Mouse (Mus musculus): ENCODE measurements at regions not wholly inside any gene's neighbourhood (a gene's known extent, or its start where the extent isn't known, plus 50 kb on each side); places are given as distances from the start of the nearest gene placed in this dataset.

DNA sequence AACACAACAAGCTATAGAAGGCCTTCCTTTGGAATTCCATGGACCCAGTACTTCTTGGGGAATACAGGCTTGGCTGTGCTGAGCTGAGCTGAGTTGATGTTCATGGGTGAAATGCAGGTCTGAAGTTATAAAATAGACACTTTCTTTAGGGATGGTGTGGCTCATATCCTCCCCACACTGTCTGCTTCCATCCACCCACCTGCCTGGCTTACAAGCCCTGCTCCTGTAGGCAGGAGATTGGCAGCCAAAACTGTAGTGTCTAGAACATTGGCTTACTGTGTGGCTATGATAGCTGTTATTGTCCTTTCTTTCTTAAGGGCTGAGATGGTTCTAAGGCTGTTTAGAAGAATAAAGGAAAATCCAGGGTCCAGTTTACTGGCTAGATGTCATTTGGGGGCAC, 286.2 kb upstream of the Cxcr4 start:
- TF ChIP-seq CTCF (IDR thresholded peaks at IDR 0.05; ENCODE audit: borderline replicate concordance, insufficient read depth, low read length) (no peak), POLR2A (IDR thresholded peaks at IDR 0.05; ENCODE audit: low read depth, low read length) (no peak)
